Mouse (Mus musculus): ENCODE data around the gene Slc35d2. TPM values are rescaled to one million over a fixed set of nuclear protein-coding genes. Genes with fewer than 3 reads are reported as not detected.
"Not testable (repeated sequence)": the region's sequence is repeated elsewhere in the genome, so short reads cannot be mapped to it uniquely, and the experiment has no call there.

Slc35d2 gene
- polyA plus RNA-seq, 1 experiment = 1.2 TPM

DNA sequence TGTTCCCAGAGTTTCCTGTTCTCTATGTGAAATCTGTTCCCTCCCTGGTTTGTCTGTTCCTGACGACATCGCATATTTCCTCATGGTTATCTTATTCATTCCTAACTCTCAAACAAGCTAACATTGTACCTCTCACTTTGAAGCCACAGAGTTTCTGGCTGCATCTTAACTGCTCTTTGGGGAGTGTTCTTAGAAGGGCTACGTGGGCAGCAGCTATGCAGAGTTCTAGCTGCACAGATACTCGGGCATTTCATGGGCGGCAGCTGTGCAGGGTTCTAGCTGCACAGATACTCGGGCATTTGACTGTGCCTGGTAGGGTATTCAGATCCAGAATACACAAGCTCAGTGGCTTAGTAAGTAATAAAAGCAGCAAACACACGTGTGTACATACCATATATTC lies 41.1 kb downstream of the Slc35d2 start:
- DNase-seq (ENCODE audit: low read depth) = no peak
- TF ChIP-seq POLR2A (IDR thresholded peaks at IDR 0.05; ENCODE audit: borderline replicate concordance, extremely low read depth, insufficient read depth, insufficient read length, poor library complexity, severe bottlenecking) (no peak), CTCF (IDR thresholded peaks at IDR 0.05; ENCODE audit: borderline replicate concordance, extremely low read depth, insufficient read depth, insufficient read length) (no peak)

DNA sequence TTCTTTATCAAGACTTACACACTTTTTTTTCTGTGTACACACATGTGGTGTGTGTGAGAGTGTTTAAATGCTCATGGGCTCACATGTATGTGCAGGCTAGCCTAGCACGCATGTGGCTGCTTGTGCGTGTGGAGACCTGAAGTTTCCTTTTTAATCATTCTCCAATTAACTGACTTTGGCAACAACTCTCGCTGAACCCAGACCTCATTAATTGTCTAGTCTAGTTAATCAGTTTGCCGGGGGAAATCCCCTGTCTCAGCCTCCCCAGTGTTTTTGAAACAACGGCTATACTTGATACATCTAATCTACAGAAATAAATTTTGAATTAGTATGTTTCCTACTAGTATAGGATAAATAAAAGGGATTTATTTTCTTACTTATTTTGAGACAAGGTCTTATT lies 43.1 kb downstream of the Slc35d2 start:
- TF ChIP-seq POLR2A (IDR thresholded peaks at IDR 0.05; ENCODE audit: borderline replicate concordance, extremely low read depth, insufficient read depth, insufficient read length, poor library complexity, severe bottlenecking) (no peak), CTCF (IDR thresholded peaks at IDR 0.05; ENCODE audit: borderline replicate concordance, extremely low read depth, insufficient read depth, insufficient read length) (no peak)

DNA sequence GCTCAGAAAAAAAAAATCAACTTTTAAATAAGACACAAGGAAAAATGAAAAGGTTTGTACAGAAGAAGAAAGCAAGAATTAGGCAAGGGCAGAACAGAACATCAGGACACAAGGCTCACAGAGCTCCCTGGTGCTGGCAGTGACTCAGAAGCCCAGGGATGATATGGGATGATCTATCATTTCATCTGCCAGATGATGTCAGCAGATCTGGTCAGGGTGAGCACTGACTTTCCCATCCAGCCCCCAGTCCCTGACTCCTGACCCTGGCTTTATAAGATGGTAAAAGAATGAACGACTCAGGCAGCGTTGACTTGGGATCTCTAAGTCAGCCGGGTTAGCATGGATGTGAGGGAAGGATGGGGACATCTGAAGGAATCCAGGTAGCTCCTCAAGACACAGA lies 45.8 kb downstream of the Slc35d2 start:
- TF ChIP-seq POLR2A (IDR thresholded peaks at IDR 0.05; ENCODE audit: borderline replicate concordance, extremely low read depth, insufficient read depth, insufficient read length, poor library complexity, severe bottlenecking) (no peak), CTCF (IDR thresholded peaks at IDR 0.05; ENCODE audit: borderline replicate concordance, extremely low read depth, insufficient read depth, insufficient read length) (no peak)
- DNase-seq (ENCODE audit: low read depth) = no peak

More for the DNA sequence above, 43.1 kb downstream of the Slc35d2 start:
- no peak for DNase-seq (ENCODE audit: low read depth)

DNA sequence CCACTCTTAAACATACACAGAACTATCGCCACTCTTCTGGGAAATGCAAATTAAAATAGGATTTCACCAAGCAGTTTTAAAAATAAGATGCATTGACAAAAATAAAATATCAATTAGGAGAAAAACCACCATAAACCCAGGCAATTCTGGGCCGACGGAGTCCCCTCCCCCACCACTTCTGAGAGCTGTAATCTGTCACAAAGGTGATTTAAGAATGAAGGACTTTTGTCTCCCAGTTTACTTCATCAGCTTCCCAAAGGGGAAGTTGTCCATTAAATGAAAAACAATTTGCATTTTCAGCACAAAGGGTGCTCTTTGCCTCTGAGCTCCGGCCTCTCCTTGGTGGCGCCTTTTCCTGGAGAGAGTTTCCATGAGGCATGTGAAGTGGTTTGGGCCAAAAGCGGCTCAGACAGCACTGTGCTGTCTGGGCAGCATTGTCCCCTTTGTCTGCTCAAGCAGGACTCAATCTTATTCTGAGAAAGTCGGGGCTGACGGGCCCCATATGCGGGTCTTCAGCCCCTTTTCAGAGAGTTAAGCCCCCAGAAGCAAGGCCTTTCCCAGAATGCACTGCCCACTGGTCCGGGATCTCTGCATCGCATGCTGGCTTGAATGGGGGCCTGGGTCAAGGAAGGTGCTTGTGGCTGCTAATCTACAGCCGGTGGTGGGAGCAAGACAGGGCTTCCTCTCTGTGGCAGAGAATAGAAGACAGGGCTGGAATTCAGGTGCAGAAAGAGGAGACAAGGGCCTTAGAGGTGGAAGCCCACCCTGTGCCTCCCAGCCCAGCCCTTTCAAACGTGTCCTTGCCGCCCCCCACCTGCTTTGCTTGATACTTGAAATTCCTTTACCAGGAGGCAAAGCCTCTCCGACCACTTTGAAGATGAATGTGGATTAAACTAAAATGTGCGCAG lies 47.9 kb downstream of the Slc35d2 start:
- no peak for TF ChIP-seq POLR2A (IDR thresholded peaks at IDR 0.05; ENCODE audit: borderline replicate concordance, extremely low read depth, insufficient read depth, insufficient read length, poor library complexity, severe bottlenecking)
- peak; percentile 82 for DNase-seq (ENCODE audit: low read depth)

DNA sequence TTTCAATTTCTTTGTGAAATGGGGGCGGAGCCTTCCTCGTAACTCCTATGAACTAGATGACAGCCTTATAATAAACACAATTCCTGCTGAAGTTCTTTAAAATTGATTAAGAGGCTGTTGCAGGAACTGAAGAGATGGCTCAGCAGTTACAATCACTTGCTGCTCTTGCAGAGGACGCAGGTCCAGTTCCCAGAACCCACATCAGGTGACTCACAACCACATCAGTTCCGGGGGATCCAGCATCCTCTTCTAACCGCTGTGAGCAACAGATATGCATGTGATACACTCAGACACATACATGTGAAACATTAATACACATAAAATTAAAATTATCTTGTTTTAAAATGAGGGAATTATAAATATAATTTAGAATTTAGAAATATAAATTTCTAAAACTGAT lies 51.6 kb downstream of the Slc35d2 start:
- DNase-seq (ENCODE audit: low read depth) = no peak
- TF ChIP-seq CTCF (IDR thresholded peaks at IDR 0.05; ENCODE audit: borderline replicate concordance, extremely low read depth, insufficient read depth, insufficient read length) (no peak), POLR2A (IDR thresholded peaks at IDR 0.05; ENCODE audit: borderline replicate concordance, extremely low read depth, insufficient read depth, insufficient read length, poor library complexity, severe bottlenecking) (no peak)

DNA sequence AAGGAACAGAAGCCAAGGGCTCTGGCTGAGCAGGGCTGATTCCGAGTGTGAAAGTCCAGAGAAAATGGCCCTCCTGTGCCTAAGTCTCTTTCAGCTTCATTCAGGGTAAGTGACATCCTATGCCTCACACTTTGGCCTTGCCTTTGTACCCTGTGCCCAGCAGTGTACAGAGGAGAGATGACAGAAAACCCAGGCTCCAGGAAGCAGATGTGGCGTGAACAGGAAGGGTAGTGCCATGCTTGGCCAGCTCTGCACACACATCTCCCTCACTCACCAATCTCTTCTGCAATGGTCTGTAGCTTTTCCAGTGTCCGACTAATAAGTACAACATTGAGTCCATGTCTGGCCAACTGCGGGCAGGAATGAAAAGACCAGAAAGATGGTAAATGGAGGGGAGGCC lies 53.1 kb downstream of the Slc35d2 start:
- TF ChIP-seq CTCF (IDR thresholded peaks at IDR 0.05; ENCODE audit: borderline replicate concordance, extremely low read depth, insufficient read depth, insufficient read length) = no peak
- no peak for TF ChIP-seq POLR2A (IDR thresholded peaks at IDR 0.05; ENCODE audit: borderline replicate concordance, extremely low read depth, insufficient read depth, insufficient read length, poor library complexity, severe bottlenecking)

DNA sequence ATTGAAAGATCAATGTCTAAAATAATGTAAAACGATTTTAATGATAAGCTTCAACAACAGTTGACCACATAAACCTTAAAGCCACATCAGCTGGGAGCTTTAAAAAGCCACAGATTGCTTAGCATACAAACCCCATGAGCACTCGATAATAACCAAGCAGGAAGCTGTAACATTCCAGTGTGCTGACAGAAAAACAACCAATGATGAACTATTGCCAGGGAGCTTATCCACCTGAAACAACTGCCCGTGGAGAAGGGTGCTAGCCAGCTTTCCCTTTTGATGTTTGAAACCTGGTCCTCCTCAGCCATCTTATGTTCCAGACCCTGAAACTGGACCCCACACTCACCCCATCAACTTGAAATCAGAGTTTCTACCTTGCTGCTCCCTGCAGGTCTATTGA lies 62.5 kb downstream of the Slc35d2 start:
- TF ChIP-seq CTCF (IDR thresholded peaks at IDR 0.05; ENCODE audit: borderline replicate concordance, extremely low read depth, insufficient read depth, insufficient read length) (no peak), POLR2A (IDR thresholded peaks at IDR 0.05; ENCODE audit: borderline replicate concordance, extremely low read depth, insufficient read depth, insufficient read length, poor library complexity, severe bottlenecking) (no peak)
- no peak for DNase-seq (ENCODE audit: low read depth)

More for the DNA sequence above, 53.1 kb downstream of the Slc35d2 start:
- no peak for DNase-seq (ENCODE audit: low read depth)

DNA sequence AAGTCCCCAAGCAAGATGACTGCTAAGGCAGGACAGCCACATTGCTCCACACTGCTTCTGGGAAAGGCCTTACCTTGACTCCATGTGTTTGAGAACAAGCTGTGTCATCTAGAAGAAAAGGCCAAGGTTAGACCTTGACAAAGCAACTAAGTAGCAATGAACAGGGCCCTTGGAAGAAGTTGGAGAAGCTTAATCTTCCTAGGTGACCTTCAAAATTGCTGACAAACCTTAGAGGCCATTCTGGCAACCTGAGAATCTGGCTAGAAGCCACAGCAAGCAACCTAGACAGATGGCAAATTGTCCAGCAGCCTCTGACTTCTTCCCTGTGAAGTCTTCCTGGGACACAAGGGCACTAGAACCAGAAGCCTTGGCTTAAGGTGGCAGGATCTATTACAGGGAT lies 64.9 kb downstream of the Slc35d2 start:
- DNase-seq (ENCODE audit: low read depth) = no peak
- TF ChIP-seq POLR2A (IDR thresholded peaks at IDR 0.05; ENCODE audit: borderline replicate concordance, extremely low read depth, insufficient read depth, insufficient read length, poor library complexity, severe bottlenecking) (no peak), CTCF (IDR thresholded peaks at IDR 0.05; ENCODE audit: borderline replicate concordance, extremely low read depth, insufficient read depth, insufficient read length) (no peak)

DNA sequence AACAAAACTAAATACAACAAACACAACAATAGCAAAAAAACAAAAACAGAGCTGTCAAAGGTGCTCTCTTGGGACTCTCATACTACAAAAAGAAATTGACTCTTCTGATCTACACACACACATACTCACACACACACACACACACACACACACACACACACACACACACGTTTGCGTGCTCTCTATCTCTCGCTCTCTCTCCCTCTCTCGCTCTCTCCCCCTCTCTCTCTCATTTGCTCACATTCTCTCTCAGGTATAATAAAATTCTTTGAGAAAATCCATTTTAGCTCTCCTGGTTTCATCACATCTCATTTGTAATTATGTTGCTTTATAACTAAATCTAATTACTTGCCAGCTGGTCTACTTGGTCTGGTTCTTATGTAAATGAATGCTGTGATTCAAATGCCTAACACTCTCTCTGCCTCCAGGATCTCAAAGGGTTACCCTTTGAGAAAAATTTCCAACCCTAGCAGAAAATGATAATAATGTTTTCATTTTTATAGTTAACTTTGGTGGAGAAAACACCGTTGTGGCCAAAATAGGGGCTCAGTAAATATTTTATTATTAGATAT lies 68.1 kb downstream of the Slc35d2 start:
- no peak for TF ChIP-seq POLR2A (IDR thresholded peaks at IDR 0.05; ENCODE audit: borderline replicate concordance, extremely low read depth, insufficient read depth, insufficient read length, poor library complexity, severe bottlenecking)
- no peak for TF ChIP-seq CTCF (IDR thresholded peaks at IDR 0.05; ENCODE audit: borderline replicate concordance, extremely low read depth, insufficient read depth, insufficient read length)
- DNase-seq (ENCODE audit: low read depth) = peak; percentile 1

DNA sequence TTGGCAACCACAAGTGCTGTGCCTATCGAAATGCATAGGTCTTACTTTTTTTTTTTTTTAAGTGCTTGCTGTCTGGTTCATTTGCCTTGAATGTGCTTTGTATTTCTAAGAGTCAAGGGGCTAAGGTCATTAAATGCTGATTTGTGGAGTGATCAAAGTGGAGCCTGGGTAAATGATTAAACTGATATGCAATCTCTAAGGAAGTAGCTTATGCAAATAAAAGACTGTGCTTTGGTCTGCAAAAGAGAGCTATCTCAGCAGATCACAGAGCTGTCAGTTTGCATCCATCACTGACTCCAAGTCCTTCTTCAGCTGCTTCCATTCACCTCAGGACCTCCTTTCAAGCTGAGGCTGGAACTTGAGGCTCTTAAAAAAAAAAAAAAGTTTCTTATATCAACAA lies 75.2 kb downstream of the Slc35d2 start:
- DNase-seq (ENCODE audit: low read depth) = peak; percentile 4
- no peak for TF ChIP-seq CTCF (IDR thresholded peaks at IDR 0.05; ENCODE audit: borderline replicate concordance, extremely low read depth, insufficient read depth, insufficient read length)
- TF ChIP-seq POLR2A (IDR thresholded peaks at IDR 0.05; ENCODE audit: borderline replicate concordance, extremely low read depth, insufficient read depth, insufficient read length, poor library complexity, severe bottlenecking) = no peak

DNA sequence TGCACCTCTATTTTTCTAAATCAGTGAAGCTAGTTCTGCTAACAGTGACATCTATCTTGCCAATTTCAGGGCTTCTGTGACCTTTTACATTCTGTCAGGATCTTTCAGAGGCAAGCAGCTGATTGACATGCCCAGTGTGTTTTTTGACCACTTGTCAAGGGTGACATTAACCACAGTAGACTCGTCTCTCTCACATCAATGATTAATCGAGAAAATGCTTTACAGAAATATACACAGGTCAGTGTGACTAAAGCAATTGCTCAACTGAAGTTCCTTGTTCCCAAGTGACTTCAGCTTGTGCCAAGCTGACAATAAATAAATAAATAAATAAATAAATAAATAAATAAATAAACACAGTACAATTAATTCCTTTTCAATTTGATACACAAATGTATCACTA lies 76.9 kb downstream of the Slc35d2 start:
- not testable (repeated sequence) for DNase-seq (ENCODE audit: low read depth)

DNA sequence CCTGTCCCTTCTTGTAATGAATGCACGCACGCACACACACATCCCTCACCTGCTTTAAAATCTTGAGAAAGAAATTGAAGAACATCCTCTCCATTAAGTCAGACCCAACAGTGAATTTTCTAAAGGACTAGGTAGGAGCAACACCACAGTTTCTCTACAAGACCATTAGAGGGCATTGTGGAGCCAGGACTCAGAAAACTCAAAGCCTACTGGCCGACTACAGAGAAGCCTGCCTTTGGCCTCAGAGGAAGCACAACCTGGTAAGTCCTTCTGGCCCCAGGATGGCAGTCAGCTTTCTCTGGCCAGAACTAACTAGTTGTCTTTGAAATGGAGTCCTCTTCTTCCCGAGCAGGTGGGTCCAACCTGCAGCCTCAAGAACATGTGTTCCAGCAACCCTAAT lies 78.3 kb downstream of the Slc35d2 start:
- peak; percentile 33; the same call in 1 of the 2 replicates for TF ChIP-seq CTCF (IDR thresholded peaks at IDR 0.05; ENCODE audit: borderline replicate concordance, extremely low read depth, insufficient read depth, insufficient read length)
- no peak for TF ChIP-seq POLR2A (IDR thresholded peaks at IDR 0.05; ENCODE audit: borderline replicate concordance, extremely low read depth, insufficient read depth, insufficient read length, poor library complexity, severe bottlenecking)
- peak; percentile 18 for DNase-seq (ENCODE audit: low read depth)

Measured in brain, embryonic 14.5 days (tissue).